Mouse (Mus musculus): Measurements from ENCODE around the gene Slc40a1.

DNA sequence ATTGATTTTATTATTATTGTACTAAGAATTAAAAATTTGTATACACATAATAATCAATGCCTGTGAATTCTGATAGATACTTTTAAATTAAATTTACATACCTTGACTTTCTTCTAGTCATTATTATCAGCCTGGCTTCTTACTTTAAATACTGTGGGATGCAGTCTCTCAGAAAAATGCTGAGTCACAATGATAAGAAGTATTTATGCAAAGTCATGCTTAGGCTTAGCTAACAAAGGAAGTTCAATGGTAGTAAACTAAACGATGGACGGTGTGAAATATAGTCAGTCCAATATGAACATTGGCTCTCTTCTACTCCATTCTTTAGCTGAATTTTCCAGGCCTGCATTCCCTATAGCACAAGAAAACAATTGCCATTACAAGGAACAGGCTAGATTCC, 53.1 kb downstream of the Slc40a1 start:
- TF ChIP-seq CTCF (IDR thresholded peaks at IDR 0.05; ENCODE audit: low read depth) (no peak), EP300 (IDR thresholded peaks at IDR 0.05; ENCODE audit: low read depth) (peak; percentile 73)

Data from liver, embryonic 14.5 days (tissue).